Mouse (Mus musculus): ENCODE data around the gene Rab11fip2.

- TF ChIP-seq TCF12 (IDR thresholded peaks at IDR 0.05; ENCODE audit: insufficient read depth, poor library complexity, severe bottlenecking) (no peak), CEBPB (IDR thresholded peaks at IDR 0.05; ENCODE audit: insufficient read depth, poor library complexity, severe bottlenecking) (no peak), POLR2A (IDR thresholded peaks at IDR 0.05; ENCODE audit: insufficient read length, low read depth) (no peak)
Observed at GRCm38 (mm10) chr19:59926125-59926524, 17.3 kb downstream of the Rab11fip2 start.

Data from myocyte (in vitro differentiated cells).